Mouse (Mus musculus): ENCODE data around the gene Osgin1.
A peak's percentile ranks its signal among the peaks of the same experiment; 100 is the strongest.

Osgin1 gene

DNA sequence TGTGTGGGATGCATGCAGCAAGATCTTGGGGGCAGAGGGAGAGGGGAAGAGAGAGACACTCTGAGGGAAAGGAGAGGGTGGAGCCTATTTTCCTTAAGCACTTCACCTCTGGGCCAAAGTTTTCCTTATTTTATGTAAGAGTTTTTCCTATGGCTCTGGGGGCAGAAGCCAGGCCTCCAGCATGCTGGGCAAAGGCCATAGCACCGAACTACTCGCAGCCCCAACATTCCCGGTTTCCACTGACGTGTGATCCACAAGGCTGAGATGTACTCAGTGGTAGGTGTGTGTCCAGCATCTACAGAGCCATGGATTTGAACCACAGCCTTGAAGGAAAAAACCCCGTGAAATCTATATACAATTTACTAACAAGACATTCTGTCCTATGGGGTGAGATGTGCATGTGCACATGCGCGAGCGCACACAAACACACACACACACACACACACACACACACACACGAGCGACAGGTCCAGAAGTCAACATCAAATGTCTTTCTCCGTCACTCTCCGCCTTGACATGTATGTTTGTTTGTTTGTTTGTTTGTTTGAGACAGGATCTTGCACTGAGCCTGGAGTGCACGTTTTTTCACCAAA is at the start of gene Osgin1:
Gene Osgin1, plus strand, starts transcription at position 543 of the 593 bp plus-strand sequence.
- no peak for DNase-seq

DNA sequence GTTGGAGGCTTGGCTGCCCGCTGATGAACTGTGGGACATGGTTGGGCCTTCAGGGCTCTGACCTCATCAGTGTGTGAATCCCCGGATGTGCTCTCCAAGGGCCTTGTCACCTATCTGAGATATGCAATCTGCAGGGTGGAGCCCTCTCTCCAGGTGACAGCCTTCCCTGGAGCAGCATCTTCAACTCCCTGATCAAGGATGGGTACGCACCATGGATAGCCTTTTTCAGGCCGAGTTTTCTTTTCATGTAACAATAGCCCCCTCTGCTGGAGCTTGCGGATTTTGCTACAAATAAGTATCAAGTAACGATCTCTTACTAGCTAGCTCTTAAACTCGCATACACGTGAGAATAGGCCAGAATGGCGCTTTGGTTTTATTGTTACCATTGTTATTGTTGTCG is 49.4 kb upstream of the Osgin1 start:
- DNase-seq = no peak

DNA sequence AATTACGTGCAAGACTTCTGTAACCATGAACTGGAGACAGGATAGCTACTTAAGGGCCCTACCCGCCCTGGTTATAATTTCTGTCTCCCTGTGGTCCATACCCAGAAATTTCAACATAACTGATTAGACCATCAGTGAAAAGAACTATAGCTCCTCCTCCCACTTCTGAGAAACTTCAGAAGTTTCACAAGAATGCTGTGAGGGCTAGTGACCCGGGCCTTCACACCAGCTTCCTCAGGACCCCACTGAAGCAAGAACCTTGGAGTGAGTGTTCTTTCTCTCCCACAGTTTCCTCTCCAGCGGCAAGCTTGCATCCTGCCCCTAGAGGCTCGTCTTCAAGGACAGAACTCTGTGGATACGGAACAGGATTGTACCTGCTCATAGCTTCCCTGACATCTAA is 48.1 kb upstream of the Osgin1 start:
- no peak for DNase-seq

DNA sequence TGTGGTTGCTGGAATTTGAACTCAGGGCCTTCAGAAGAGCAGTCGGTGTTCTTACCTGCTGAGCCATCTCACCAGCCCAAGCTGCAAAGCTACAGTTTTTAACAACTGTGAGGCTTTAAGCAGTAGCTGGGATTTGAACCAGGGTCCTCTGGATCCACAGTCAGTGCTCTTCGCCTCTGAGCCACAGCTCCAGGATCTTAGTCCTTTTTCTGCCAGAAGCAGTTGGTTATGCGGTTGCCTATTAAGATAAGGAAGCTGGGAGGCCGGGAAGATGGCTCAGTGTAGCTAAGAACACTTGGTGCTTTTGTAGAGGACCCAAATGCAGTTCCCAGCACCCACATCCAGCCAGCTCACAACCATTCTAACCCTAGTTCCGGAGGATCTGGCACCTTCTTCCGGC is 46.9 kb upstream of the Osgin1 start:
- no peak for DNase-seq

DNA sequence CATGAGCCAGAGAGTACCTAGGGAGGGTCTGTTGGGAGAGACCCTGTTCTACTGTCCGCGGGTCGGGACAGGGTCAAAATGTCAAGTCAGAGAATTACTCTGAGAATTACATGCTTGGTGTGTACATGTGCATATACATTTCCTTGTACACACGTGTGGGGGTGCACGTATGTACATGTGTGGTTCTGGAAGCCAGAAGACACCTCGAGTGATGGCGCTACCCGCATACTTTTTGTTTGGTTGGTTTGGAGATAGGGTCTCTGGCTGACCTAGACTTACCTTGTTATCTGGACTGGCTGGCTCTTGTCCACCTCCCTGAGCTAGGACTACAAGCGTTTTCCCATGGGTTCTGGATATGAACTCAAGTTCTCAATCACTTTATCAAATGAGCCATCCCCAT is 39.8 kb upstream of the Osgin1 start:
- DNase-seq = no peak

DNA sequence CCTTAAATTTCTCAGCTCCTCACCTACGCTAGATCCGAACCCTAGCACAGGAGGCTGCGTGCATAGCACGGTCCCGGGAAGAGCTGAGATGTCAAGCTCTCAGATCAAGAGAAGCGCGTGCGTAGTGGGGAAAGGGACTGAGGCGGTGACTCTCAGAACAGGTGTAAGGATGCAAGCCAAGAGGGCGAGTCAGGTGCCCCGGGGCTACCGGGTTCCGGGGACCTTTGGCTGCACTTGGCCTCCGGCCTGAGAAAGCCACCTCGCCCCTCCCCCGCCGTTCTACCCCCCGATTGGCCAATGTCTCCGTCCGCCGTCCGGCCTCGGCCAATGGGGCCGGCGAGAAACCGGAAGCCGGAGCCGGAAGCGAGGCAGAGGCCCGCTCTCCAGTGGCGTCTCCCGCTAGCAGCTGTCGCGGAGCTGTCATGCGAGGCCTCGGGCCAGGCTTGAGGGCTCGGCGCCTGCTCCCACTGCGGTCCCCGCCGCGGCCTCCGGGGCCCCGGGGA is 39.3 kb upstream of the Osgin1 start, which contains the start of gene Mlycd:
Gene Mlycd, plus strand, starts transcription at position 355 of the 503 bp plus-strand sequence.
- DNase-seq = peak; percentile 93

DNA sequence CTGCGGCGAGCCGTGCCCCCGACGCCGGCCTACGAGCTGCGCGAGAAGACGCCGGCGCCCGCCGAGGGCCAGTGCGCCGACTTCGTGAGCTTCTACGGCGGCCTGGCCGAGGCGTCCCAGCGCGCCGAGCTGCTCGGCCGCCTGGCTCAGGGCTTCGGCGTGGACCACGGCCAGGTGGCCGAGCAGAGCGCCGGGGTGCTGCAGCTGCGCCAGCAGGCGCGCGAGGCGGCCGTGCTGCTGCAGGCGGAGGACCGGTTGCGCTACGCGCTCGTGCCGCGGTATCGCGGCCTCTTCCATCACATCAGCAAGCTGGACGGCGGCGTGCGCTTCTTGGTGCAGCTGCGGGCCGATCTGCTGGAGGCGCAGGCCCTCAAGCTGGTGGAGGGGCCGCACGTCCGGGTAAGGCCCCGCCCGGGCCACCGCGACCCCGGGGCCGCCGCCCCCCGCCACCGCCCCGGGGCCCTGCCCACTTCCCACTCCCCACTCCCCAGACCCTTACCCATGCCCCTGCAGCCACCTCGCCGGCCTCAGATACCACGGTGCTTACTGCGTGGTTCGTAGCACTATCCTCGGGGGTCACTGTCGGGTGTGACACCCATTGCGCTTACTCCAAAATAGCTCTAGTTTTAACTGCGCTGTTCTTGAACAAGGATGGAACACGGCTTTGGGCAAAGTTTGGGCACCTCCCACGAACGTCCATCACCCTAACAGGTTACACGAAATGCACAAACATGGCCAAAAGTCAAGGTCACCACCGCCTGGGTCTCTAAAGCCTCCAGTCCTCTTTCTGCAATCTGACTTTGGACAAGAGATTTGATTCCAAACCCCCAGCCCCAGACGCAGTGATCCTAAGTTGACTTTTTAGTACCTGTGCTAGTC is 38.6 kb upstream of the Osgin1 start:
- DNase-seq = peak; percentile 42

DNA sequence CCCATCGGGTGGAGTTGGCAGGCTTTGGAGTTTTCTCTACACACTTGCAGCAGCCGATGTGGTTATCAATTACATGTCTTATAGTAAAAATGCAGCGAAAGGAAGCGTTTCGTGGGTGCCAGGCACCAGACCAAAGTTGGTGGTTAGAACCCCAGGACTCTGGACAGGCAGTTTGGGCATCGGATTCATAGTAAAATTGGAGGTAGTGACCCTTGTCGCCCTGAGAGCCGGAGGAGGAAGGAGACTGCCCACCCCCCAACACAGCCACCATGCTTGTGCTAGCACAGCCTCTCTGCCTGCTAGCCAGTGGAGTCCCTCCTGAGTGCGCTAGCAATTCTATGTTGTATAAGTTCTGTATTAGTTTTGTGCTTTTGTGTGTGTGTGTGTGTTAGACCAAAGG is 35.4 kb upstream of the Osgin1 start:
- no peak for DNase-seq

DNA sequence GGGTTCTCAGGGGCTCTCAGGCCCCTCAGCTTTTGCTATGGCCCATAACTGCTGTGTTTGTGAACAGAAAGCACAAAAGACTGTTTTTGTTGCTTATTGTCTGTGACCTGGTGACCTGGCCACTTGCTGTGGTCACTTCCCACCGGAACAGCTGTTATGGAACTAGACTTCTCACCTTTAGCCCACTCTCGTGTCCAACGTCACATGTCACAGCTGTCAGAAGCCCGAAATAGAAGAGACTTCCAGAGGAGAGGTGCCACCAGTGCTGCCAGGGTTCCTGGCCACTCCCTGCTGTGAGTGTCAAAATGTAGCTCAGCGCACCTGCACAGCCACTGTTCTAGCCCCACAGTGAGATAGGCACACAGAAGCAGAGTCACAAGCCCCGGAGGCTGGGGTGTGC is 34.7 kb upstream of the Osgin1 start:
- no peak for DNase-seq

DNA sequence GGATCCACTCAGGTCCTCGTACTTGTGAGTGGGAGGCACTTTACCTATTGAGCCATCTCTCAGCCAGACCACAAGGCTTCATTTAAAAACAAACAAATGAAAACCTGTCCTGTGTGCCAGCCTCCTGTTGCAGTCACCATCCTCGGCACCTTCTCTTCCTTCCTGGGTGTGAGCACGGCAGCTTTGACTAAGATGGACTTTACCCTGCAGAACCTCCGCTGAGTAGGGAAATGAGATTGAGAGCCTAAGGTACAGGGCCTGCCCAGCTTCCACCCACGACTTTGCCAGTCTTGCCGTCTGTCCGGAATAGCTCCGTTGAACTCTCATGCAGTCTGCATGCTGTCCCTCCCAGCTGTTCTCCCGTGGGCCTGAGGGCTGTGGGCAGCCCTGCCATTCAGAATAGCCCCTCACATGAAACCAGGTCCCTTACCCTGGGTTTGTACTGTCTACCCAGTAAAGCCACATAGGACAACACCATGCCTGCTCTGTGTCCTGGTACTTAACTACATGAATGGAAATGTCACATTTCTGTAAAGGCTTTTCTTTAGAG is 33.7 kb upstream of the Osgin1 start:
- DNase-seq = no peak

DNA sequence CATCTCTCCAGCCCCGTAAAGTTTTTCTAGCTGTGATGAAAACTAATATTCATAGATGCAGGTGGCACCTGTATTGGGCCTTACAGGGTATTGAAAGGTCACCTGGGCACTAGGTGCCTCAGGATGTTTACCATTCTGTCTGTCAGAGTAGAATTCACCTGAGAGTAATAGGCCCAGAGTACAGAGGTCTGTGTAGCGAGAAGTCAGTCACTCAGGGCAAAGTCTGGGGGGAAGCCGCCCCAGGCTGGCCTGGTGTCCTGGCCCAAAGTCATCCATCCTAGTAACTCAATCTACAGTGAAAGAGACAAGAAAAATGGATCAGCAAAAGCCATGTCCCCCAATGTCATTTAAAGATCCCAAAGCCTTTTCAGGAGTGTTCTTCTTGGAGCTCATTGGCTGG is 33.0 kb upstream of the Osgin1 start:
- no peak for DNase-seq

DNA sequence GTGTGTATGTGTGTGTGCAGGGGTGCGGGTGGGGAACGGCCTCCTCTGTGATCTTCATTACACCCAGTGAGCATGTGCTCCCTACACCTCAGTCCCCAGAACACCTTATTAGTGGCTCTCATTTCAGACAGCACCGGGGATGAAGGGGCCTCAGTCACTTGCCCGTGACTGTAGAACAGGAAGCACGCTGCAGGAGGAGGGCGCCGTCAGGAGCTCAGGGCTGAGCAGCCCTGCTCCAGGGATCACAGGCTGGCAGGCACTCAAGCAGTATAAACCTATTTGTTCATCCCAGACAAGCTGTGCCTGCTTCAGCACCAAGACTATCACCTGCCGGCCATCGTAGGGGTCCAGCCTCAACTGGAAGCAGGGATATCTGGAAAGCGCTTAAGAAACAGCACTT is 30.0 kb upstream of the Osgin1 start:
- peak; percentile 2 for DNase-seq

DNA sequence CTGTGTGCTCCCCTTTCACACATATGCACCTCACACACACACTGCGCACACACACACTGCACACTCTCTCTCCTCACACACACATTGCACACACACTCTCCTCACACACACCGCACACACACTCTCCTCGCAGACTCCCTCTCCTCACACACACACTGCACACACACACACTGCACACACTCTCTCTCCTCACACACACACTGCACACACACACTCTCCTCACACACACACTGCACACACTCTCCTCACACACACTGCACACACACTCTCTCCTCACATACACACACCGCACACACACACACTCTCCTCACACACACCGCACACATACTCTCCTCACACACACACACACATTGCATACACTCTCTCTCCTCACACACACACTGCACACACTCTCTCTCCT is 29.3 kb upstream of the Osgin1 start:
- DNase-seq = no peak

DNA sequence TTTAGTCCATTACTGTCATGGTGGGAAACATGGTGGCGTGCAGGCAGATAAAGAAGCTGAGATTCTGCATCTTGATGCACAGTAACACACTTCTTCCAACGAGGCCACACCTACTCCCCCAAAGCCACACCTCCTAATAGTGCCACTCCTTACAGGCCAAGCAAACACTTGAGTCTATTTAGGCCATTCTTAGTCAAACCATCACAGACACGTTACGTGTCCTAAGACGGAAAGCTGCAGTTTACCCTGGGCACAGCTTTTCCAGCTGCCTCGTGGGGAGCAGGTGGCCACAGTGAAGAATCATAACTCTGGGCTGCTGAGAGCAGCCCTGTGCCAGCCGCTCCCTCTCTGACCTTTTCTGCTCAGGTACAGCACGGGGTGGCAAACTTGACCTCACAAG is 25.6 kb upstream of the Osgin1 start:
- no peak for DNase-seq

DNA sequence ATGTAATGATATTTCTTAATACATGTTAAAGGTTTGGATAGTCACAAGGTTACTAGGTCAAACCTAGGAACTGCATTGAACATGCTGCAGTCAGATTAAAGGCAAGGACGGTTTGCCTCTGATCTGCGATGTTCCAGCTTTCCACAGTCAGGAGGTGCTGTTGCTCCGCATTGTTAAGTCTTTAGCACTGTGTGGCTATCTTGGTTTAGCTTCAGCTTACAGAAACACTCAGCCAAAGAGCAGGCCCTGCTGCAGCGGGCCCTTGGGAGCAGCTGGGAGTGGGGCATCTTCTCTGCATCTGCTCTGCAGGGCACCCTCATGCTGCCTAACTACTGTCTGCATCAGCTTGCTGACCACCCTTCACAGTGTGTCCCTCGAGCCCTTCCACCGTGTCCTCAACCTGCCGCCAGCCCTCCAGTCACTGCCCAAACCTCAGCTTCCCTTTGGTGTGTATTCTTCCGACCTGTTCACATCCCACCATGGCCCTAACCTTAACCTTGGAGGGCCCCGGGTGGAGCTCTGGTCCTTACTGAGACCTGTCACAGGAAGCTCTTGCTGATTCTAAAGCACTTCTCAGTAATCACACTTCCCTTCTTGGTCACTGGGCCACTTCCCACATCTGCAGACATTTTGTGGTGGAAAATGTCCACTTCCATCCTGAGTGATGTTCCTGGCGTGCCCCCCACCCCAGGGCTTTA is 21.7 kb upstream of the Osgin1 start:
- DNase-seq = no peak

DNA sequence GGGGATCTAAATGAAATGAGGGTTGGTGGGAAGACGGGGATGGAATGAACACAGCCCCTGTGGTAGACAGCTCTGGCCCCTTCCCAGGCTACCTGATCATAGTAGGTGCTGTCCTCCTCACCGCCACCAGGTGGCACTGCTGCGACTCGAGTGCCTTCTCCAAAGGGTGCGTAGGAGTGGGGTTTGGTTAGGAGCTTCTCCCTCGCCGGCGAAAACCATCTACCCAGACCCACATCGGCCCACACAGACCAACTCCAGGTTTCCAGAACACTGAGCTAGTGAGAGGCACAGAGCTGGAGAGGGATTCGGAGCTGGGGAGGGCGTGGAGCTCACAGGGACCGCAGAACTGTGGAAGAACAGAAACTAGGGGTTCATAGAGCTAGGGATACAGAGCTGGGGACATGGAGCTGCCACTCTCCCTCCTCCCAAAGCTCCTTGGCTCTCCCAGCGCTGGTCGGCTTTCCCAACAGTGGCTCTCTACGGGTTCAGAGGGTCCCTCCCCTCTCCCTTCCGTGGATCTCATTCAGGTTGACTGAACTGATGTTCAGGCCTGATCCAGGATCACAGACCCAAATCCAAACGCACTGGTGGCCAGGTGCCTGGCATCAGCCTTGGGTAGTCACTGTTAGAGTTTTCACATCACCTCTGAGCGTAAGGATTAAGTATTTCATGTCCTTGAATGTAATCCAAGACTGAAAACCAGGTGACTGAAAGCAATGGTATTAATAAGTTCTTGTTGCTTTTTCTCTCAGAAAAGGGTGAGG is 21.0 kb upstream of the Osgin1 start:
- peak; percentile 58 for DNase-seq

DNA sequence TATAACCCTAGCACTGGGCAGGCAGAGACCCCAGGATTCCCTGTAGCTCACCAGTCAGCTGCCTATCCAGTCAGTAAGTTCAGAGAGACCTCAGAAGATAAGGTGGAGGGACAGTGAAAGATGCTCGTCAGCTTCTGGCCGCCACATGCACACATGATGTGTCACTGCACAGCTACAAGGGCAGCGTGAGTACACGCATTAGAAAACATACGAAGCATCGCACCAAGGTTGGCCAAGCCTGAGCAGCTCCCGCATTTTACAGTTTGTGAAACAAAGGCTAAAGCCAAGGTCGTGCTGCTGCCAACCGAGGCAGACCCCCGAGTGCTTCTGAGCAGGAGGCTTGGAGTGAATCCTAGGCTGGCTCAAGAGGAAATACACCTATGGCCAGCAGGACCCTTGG is 20.3 kb upstream of the Osgin1 start:
- DNase-seq = no peak

DNA sequence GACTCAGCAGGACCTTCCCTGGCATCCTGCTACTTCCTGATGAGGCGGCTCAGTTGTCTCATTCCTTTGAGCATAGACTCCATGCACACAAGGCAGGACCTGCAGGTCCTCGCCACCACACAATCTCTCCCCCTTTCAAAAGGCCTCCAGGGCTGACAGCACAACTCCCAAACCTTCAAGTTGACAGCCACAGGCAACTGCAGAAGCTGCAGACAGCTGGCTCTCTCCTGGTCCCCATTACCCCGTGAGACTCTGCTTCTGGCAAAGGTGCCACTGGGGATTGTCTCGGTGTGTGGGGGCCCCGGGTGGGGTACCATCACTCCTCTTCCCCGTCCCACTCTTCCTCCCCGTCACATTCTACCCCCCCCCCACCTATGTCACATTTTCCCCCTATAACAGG is 13.6 kb upstream of the Osgin1 start:
- no peak for DNase-seq

DNA sequence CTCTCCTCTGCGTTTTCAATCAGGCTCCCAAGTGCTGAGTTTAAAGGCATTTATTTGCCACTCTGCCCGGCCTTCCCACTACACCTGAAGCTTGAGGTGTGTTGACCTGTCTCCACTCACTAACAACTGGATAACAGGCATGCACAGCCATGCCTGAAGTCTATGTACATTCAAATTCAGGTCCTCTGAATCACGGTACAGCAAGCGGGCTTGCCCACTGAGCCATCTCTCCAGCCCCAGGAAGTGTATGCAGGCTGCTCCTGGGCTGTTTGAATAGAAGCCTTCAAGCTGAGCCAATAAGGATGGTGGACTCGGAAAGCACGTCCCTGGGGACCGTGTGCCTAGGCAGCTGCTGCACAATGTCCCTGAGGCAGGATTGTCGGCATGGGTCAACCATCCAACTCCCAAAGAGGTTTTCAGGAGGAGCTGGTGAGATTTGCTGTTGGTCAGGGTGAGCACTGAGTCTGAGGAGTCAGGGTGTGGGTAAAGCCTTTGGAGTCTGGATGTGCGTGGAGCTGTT is 12.3 kb upstream of the Osgin1 start:
- DNase-seq = no peak

DNA sequence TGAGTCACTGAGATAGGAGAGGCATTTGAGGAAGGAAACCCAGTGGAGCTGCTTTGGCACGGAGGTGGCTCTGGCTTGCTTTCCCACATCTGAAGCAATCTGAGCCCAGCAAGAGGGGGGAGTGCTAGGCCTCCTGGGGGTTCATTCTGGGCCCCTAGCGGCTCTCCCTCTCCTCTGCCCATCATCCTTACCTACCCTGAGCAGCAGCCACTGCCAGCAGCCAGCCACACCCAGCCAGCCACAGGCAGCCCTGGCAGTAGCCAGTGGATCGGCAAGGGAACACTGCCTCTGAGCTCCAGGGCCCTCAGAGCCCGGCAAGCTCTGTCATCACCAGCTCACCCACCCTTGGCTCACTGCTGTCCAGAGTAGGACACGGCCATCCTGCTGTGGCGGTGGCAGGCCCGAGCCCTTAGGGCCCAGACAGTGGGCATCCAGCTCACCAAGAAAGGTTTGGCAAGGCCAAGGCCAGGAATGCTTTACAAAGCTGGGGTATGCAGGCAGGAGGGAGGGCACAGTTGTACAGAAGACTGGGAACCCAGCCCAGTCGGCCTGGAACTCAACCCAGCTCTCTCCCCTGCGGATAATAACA is 11.7 kb upstream of the Osgin1 start:
- DNase-seq = no peak

DNA sequence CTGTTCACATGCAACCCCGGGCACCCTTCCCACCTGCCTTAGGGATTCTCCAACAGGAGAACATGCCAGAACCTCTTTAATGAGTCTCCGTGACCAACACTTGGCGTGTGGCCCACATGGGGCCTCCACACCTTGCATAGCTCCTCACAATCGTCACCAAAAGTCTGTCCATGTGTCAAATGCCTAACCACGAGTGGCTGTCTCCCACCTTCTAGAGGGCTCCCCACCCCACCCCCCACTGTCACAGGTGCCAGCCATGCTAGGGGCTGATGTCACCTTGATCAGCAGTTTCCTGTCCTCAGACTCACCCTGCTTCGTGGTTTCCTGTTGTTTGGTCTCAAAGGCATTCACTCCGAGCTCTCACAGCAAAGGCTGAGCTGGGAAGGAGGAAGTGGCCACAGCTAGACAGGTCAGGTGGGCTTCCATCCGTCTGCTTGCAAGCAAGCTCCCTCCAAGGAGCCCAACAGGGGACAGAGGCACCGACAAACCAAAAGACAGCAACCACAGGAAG is 10.2 kb upstream of the Osgin1 start:
- DNase-seq = no peak
